Mouse (Mus musculus): ENCODE measurements around the gene Olfr315. TPM values are rescaled to one million over a fixed set of nuclear protein-coding genes. Genes with fewer than 3 reads are reported as not detected.
A peak's percentile ranks its signal among the peaks of the same experiment; 100 is the strongest.
"Not testable (repeated sequence)": the region's sequence is repeated elsewhere in the genome, so short reads cannot be mapped to it uniquely, and the experiment has no call there.

Olfr315 gene
- not detected for total RNA-seq (2021)
- long read RNA-seq, experiment 1, result 0 reads
- long read RNA-seq, experiment 2, result 0 reads

DNA sequence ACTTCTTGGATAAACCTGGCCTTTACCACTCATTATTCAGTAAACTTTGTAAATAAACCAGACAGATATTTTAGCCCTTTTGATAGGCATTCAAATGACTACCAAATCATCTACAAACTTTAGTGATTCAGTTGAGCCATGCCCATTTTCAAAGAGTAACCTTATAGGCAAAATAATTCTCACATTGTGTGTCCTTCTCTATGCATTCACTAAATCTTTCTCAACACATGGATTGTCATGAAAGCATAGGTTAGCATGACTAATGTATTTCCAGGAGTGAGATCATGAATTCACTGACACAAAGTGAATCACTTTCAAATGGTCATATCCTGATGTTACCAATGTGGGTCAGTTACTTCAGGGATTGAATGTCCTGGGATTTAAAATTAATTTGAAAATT is at the start of gene Olfr315:
Olfr315 (plus strand) TSS at position 301 of the 400 bp plus-strand sequence.
- DNase-seq, result no peak

DNA sequence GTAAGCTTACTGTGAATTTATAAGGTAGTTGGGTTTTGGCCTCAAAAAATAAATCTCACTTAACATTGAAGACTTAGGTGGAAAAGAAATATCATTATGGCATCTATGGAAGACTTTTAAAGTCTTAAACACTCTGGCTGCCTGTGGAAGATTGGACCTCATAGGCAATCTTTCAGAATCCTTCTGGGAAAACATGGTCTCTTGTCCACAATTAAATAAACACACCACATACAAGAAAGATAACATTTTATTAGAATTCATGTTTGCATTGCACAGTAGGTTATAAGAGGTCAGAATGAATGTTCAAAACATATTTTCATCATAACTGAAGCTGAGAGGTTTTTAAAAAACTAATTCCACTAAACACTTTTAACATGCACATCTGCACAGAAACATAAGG is 49.1 kb upstream of the Olfr315 start, which contains the start of gene Olfr318:
Olfr318 (minus strand) TSS at position 101 of the 400 bp plus-strand sequence.
- no peak for DNase-seq

DNA sequence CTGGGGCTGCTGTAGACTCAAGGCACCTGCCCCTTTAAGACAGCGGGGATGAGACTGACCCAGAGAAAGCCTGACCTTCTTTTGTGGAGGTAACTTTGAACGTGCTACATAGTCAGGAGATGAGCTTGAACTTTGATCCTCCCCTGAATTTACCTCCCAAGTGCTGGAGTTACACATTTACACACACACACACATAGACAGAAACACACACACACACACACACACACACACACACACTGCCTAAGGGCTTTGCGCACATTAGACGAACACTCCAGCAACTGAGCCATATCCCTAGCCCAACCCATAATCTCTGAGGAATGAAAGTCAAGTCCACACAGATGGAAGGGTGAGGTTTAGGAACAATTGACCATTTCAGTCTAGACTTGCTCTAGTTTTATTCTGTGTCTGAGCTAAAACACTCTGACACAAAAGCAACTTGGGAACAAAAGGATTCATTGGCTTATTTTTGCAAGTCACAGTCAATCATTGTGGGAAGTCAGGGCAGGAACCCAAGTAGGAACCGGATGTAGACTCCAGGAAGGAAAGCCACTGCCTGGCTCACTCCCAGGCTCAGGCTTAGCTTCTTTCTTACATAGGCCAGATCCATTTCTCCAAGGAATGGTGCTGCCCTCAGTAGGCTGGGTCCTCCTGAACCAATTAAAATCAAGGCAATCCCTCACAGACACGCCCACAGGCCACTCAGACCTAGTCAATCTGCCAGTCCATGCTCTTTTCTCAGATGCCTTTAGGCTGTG is 44.9 kb upstream of the Olfr315 start:
- not testable (repeated sequence) for DNase-seq

DNA sequence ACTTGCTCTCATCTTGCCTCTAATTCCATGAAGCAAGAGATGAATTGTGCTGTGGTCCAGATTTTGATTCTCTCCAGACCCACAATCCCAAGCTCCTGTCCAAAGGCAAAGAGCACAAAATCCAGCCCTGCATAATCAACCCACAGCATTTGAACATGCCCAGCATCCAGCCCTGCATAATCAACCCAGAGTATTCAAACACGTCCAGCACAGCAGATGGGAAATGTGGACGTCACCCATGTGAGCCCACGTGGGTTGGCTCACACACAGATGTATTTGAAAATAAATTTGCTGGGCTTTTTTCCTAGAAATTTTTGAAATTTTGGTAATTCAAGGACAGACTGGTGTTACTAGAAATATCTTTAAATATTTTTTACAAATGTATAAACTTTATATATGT is 39.6 kb upstream of the Olfr315 start:
- no peak for DNase-seq

DNA sequence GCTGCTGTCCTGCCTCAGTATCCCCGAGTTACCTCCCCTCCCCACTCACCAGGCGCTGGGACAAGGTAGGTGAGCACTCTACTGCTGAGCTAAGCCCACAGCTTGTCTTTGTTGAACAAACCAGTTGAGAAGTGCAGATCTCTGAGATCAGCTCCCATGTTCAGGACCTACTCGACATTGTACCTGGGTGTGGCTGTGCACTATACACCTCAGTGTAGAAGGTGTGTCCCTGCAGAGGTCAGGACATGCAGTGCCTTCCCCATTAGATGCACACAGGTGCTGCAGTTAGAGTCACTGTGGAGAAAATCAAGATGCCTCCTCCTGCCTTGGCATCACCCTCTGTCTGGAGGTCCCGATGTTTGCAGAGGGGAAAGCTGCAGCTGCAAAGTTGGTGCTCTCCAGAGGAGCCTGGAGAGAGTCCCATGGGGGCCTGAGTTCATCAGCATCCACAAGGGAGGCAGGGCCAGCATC is 34.2 kb upstream of the Olfr315 start, which contains the start of gene Olfr317:
Olfr317 (minus strand) TSS at position 421 of the 471 bp plus-strand sequence.
- DNase-seq, result no peak

DNA sequence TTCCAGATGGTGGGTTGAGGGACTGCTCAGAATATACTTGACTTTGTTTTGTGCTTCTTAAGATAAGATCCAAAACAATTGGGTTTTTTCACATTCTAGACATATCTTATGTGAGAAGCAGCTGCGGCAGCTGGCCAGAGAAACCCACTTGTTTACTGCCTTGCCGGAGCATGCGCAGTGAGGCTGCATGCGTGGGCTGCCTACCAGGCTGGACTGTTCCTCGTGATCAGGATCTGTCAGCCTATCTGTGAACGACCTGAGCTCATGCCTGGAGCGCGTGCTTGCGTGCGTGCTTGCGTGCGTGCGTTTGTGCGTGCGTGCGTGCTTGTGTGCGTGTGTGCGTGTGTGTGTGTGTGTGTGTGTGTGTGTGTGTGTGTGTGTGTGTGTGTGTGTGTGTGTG is 21.9 kb upstream of the Olfr315 start:
- DNase-seq, result not testable (repeated sequence)

DNA sequence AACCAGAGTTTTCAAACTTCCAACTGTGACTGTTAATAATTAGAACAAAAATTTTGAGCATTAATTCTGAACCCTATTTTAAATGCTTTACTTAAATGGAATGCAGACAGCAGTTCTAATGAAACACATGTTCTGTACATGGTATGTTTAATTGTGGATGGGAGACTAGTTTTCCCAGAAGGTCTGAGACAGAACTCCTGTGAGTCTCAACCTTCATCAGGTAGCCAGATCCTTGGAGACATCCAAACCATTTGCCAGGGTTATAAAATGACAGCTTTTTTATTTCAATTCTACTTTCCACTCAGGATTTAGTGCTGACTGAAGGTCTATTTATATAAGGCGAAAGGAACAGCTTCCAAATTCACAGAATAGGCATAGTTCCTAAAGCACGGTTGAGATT is 20.6 kb upstream of the Olfr315 start, which contains the start of gene Olfr316:
Olfr316 (plus strand) TSS at position 301 of the 400 bp plus-strand sequence.
- DNase-seq, result no peak

DNA sequence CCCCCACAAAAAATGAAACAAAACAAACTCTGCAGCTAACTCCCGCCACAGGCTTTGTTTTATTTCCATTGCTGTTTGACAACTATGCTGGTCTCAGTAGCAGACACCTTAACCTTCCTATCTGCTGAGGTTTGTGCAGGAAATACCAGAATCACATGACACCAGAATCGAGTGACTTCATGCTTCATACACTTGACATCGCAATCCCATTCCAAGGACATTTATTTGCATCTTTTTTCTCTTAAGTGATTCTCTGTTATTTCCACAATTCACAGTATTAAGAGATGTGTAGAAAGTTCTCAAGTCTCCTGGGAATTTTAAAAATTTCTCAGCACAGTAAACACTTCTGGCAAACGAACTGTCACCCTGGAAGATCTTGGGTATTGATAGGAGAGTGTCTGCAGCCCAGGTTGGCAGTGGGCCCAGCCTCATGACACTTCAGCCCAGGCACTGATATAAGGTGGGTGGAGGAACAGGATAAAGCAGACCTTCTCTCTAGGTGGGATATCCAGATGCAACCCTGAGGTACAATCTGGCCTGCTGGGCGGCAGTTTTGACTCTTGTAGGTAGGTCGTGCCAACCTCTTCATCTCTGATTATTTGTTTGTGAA is 9.6 kb downstream of the Olfr315 start, which contains the start of gene Olfr314:
Olfr314 (plus strand) TSS at position 473 of the 610 bp plus-strand sequence.
- DNase-seq, result no peak

DNA sequence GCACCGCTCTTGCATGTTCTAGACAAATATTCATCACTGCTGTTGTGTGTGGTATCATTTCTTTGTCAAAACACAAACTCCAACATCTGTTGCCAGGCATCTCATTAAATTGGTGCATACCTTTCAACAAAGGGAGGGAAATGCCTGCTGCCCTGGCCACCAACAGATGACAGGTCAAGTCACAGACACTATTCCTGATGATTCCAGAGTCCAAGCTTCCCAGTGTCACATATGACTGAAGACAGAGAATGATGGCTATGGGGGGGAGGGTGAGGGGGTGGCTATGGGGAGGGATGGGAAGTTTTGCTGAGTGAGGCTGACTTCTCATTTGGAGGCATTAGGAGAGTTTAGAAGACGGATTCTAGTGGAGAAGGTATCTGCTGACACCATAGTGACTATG is 11.2 kb downstream of the Olfr315 start:
- DNase-seq, result no peak

DNA sequence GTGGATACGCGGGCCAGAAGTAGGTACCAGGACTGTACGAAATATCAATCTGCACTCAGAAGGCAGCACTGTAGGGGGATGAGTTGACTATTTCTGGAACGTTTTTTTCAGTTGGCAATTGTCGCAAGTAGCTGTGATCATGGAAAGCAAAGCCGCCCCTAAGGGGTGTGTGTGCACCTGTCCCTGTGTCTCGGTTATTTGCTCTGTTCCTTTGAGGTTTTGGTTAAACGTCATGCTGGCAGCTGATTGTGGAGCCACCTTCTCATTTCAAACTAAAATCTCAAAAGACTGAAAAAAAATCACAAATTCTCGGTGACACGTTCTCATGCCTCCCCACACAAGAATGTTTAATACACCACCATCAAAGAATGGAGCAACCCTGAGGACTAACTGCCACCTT is 14.7 kb downstream of the Olfr315 start:
- DNase-seq, result no peak

DNA sequence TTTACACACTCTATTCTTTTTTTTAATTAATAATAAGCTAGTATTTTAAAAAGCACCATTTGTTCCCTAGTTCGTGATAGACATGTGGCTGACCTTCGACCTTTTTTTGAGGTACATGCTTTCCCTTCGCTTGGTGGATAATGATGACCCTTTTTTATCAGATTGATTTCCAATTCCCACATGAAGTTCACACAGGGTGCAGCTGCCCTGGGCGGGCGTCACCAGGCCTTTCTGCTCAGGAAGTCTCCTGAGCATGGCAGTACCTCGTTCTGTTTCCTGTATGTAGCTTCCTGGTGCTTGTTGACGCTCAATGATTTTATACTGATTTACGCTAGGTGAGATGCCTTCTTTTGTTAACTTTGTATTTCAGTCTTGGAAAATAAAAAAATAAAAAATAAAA is 15.4 kb downstream of the Olfr315 start:
- DNase-seq, result no peak

DNA sequence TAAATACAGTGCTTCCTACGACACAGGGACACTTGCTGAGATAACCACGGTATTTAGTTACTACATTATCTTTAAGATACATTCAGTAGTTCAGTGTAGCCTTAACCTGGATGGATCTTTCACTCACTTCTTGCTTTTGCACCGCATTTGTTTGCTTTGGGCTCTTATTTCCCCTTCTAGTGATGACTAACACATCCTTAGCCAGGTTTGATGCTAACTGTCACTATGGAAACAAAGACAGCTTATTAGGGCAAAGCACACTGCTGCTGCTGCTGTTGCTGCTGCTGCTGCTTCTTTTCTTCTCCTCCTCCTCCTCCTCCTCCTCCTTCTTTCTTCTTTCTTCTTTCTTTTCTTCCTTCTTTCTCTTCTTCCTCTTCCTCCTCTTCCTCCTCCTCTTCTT is 16.5 kb downstream of the Olfr315 start:
- DNase-seq, result no peak

DNA sequence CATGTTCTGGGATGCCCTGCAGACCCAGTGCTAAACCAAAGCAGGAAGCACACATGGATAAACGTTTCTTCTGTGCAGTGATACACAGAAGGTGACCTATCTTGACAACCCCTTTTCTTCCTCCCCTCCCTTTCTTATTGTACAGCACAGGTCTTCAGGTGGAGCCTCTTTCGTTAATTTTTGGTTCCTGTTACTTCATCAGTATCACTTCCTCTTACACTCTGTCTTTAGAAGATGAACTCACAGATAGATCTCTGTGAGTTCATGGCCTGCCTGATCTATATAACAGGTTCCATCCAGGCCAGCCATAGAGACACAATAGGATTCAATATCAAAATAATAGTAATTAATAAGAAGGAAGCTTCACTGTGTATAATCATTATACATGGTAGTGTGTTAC is 17.1 kb downstream of the Olfr315 start:
- DNase-seq, result no peak

DNA sequence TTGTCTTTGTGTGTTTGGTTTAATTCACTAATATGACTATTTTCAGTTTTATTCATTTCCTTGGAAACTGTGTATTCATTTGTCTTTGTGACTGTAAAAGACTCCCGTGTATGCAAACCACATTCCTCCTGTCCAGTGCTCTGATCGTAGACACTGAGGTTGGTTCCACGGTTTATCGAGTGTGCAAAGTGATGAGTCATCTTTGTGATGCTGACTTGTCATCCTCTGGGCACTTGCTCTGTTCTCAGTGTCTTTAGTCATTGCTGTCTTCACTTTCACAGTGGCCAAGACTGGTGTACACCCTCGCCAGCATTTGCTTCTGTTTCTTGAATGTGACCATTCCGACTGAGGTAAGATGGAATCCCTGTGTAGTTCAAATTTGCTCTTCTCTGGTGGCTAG is 17.7 kb downstream of the Olfr315 start:
- DNase-seq, result no peak

DNA sequence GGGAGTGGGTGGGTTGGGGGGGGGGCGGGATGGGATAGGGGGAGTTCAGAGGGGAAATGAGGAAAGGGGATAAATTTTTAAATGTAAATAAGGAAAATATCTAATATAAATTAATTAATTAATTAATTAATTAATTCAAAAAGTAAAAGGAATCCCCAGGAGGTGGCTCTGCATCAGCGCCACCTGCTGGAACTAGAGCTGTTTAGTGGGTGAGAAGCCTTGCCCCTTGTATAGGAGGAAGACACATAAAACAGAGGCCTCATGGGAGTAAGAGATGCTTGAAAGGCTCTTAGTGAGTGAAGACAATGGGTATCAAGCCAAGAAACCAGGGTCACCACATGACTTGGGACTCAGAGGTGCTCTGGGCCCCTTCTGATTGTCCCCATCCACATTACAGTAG is 22.9 kb downstream of the Olfr315 start:
- DNase-seq, result no peak

DNA sequence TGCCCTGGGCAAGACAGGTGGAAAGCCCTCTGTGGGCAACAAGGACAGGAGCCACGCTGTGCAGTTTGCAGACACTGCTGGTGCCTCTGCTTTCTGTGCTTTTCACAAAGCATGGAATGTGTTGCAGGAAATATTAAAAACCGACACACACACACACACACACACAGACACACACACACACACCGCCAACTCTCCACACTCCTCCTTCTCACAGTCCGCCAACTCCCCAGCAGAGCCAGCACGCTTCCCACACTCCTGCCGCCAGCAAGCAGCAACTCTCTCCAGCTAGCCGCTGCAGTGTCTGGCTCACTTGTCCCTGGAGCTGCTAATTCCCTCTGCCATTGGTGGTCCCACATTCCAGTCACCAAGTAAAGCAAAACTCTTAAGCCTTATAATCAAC is 23.9 kb downstream of the Olfr315 start:
- DNase-seq, result no peak

DNA sequence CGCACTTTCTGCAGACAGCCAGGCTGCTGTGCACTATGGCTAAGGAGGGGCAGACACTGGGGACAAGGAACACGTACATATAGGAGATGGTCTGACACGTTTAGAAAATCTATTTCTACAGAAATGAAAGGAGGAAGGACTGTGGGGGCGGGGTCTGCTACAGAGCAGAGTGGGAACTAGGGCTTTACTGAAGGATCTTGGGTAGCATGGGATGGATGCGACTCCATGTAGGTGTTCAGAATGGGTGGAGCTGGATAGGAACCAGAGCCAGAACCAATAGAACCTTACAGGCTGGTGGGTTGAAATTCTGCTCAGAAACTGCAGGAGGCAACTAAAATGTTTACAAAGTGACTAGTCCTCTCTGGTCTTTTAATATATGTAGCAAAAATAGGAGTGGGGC is 26.8 kb downstream of the Olfr315 start:
- no peak for DNase-seq

DNA sequence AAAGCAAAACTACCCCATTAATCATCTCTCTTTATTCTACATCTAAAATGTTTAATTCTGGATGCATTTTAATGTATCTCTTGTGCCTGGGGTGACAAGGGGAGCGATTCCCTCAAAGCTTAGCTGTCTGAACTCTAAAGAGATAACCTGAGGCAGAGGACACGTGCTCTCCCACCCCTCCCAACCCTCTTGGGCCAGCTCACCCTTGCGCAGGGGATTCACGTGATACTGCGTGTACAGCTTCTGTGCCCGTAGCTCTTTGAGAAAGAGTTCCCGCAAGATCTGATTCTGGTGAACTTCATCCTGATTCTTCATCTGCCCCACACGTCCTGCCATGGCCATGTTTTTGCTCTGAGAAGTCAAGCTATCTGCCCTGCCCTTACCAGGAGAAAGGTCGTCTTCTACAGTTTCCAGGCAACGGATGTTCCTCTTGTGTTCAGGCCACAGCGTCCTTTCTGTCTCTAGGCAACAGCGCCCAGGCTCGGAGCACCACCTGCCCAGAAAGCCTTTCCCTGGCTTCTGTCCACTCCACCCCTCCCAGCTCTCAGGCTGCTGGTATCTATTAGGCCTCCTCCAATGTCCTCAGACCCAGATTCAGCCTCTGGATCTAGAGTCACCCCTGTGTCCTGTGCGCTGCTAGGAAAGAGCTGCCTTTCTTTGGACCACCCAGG is 28.7 kb downstream of the Olfr315 start, which contains the start of gene Fam183b:
Fam183b (minus strand) TSS at position 403 of the 671 bp plus-strand sequence.
- DNase-seq, result peak; percentile 16

DNA sequence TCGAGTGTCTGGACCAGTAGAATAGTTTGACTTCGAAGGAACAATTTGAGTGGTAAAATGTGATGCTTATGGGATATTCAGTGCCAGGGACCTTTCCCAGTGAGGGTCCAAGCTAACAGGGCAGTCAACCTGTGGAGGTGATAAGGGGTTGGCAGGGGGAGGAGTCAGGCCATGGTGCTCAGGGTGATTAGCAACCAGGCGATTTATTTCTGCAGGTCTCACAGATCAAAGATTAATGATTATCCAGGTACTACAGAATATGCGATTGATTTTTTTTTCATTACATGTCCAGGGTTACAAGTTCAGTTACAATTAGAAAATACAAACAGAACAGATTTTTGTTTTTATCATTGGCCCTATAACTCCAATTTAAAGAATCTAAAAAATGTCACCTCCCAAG is 30.9 kb downstream of the Olfr315 start:
- DNase-seq, result no peak

DNA sequence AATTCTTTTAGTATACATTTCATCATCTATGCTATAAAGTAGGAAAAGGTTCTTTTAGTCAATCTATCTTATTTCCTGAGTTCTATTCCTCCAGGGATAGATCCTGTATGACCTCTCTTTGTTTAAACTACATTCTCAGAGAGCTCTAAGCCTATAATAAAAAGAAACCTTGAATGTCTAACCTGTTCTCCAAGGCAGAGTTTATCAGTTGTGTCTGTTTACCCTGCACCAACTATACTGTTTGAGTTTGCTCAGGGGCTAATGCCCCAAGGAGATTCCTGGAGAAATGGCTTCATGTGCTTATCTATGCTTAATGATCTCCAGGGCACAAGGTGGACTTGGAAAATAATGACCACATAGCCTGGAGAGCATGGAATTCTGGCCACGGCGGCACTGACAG is 31.4 kb downstream of the Olfr315 start:
- no peak for DNase-seq

DNA sequence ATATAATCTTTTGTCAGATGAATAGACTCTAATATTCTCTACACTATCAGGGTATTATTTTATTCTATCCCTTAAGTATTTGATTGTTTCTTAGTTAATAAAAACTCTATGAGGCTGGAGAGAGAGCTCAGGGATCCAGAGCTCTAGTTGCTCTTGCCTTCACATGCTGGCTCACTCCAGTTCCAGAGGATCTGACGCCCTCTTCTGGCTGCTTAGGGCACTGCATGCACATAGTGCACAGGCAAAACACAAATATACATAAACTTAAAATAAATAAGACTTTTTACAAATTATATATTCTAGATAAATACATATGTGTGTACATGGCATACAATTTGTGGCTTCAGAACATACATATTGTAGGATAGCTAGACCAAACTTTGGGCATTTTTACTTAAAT is 39.0 kb downstream of the Olfr315 start:
- DNase-seq, result no peak

DNA sequence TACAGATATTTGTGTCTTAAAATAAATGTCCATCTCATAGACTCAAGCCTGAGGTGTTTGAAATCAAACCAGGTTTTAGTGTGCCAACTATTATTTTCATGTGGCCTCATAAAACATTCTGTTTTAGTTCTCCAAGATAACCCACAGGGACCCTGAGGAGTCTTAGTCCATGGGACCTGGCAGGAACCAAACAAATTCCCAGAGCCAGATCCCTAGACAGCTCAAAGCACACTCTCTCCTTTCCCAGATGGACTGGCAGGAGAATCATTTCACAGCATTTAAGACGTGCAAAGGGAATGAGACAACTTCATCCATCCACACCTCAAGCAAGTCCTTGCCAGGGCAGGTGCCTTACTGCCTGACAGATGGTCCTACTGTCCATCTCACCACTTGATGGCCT is 41.7 kb downstream of the Olfr315 start, which contains the start of gene Olfr313:
Olfr313 (plus strand) TSS at position 301 of the 400 bp plus-strand sequence.
- DNase-seq, result not testable (repeated sequence)

DNA sequence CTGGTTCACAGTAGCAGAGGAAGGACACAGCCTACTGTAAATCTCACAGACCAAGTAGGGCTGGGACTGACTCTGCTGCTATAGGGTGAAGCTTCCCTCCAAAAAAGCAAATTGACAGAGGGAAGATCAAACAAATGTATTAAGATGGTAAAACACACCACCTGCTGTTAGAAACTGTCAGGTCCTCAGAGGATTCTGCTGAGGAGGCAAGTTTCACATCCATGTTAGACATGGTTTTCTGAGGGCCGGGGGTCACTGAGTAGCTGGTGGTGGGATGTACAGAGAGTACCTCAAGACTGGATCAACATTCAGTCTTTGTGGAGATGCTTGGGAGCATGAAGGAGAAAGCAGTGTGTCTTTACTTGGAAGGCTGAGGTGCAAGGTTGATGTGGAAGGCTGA is 42.7 kb downstream of the Olfr315 start:
- DNase-seq, result no peak
